Mouse (Mus musculus): ENCODE results near the gene Borcs5. TPM values are rescaled to one million over a fixed set of nuclear protein-coding genes. Genes with fewer than 3 reads are reported as not detected.

Borcs5 gene
- polyA plus RNA-seq, 1 experiment from 2014 or later: 18.1 TPM

DNA sequence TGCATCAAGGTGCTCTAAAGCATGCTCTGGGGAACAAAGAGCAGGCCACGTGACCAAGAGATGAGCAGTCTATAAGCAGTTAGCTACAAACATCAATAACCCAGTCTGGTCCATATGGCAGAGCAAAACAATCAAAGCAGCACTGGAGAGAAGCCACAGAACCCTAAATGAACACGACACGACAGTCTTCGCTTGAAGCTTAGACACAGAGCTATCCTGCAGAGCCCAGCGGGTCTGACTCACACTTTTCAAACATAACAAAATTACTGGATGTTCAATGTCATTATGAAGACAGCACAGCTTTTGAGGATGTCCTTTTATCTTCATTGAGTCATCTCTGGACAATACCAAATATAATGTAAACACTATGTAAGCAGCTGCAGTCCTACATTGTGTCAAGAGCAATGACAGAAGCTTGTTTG, 94.5 kb downstream of the Borcs5 start:
- Histone ChIP-seq H3K9ac (ENCODE audit: low read length) (no peak overlapping the region), H3K4me2 (ENCODE audit: low read depth, severe bottlenecking) (no peak overlapping the region), H3K27ac (replicated peaks; ENCODE audit: low read depth, low read length) (no peak overlapping the region), H3K4me1 (ENCODE audit: control insufficient read depth, insufficient read depth, low read length) (no peaks in the 10 kb centered on the region), H3K9me3 (ENCODE audit: control insufficient read depth, low read length) (no peaks in the 10 kb centered on the region), H3K4me3 (ENCODE audit: low read depth, low read length) (no peak overlapping the region), H3K27me3 (ENCODE audit: control insufficient read depth, insufficient read depth, low read length) (no peaks in the 10 kb centered on the region), H3K36me3 (ENCODE audit: control insufficient read depth, insufficient read depth, low read length) (peaks cover 2% of the 10 kb centered on the region; the same call in 1 of the 2 replicates)
- 91% methylated on average over 5 of the region's 5 CpGs for WGBS
- ATAC-seq (ENCODE audit: insufficient number of reproducible peaks, low FRiP score, low TSS enrichment, low read depth) (no peak), DNase-seq (ENCODE audit: low spot score) (no peak)

- DNase-seq (ENCODE audit: low spot score) (no peak), ATAC-seq (ENCODE audit: insufficient number of reproducible peaks, low FRiP score, low TSS enrichment, low read depth) (no peak)
- Histone ChIP-seq H3K4me3 (ENCODE audit: low read depth, low read length) (no peak overlapping the region), H3K27ac (replicated peaks; ENCODE audit: low read depth, low read length) (no peak overlapping the region), H3K36me3 (ENCODE audit: control insufficient read depth, insufficient read depth, low read length) (peaks cover 3% of the 10 kb centered on the region; the same call in 1 of the 2 replicates), H3K4me1 (ENCODE audit: control insufficient read depth, insufficient read depth, low read length) (no peaks in the 10 kb centered on the region), H3K9ac (ENCODE audit: low read length) (no peak overlapping the region), H3K4me2 (ENCODE audit: low read depth, severe bottlenecking) (no peak overlapping the region), H3K27me3 (ENCODE audit: control insufficient read depth, insufficient read depth, low read length) (no peaks in the 10 kb centered on the region), H3K9me3 (ENCODE audit: control insufficient read depth, low read length) (no peaks in the 10 kb centered on the region)
- 91% methylated on average over 3 of the region's 3 CpGs for WGBS
Measured at GRCm38 (mm10) chr6:134736853-134737252, 97.5 kb downstream of the Borcs5 start.

- Histone ChIP-seq H3K4me2 (ENCODE audit: low read depth, severe bottlenecking) (no peak overlapping the region), H3K36me3 (ENCODE audit: control insufficient read depth, insufficient read depth, low read length) (peaks cover 3% of the 10 kb centered on the region; the same call in 1 of the 2 replicates), H3K9me3 (ENCODE audit: control insufficient read depth, low read length) (no peaks in the 10 kb centered on the region), H3K4me3 (ENCODE audit: low read depth, low read length) (no peak overlapping the region), H3K27me3 (ENCODE audit: control insufficient read depth, insufficient read depth, low read length) (no peaks in the 10 kb centered on the region), H3K27ac (replicated peaks; ENCODE audit: low read depth, low read length) (no peak overlapping the region), H3K4me1 (ENCODE audit: control insufficient read depth, insufficient read depth, low read length) (no peaks in the 10 kb centered on the region), H3K9ac (ENCODE audit: low read length) (no peak overlapping the region)
- DNase-seq (ENCODE audit: low spot score): no peak
- ATAC-seq (ENCODE audit: insufficient number of reproducible peaks, low FRiP score, low TSS enrichment, low read depth): no peak
Measured at GRCm38 (mm10) chr6:134743568-134743967, 104.3 kb downstream of the Borcs5 start.

- Histone ChIP-seq H3K36me3 (ENCODE audit: control insufficient read depth, insufficient read depth, low read length) (no peaks in the 10 kb centered on the region), H3K9ac (ENCODE audit: low read length) (no peak overlapping the region), H3K27ac (replicated peaks; ENCODE audit: low read depth, low read length) (no peak overlapping the region), H3K27me3 (ENCODE audit: control insufficient read depth, insufficient read depth, low read length) (no peaks in the 10 kb centered on the region), H3K4me3 (ENCODE audit: low read depth, low read length) (no peak overlapping the region), H3K4me1 (ENCODE audit: control insufficient read depth, insufficient read depth, low read length) (no peaks in the 10 kb centered on the region), H3K4me2 (ENCODE audit: low read depth, severe bottlenecking) (no peak overlapping the region), H3K9me3 (ENCODE audit: control insufficient read depth, low read length) (no peaks in the 10 kb centered on the region)
- DNase-seq (ENCODE audit: low spot score): no peak
- ATAC-seq (ENCODE audit: insufficient number of reproducible peaks, low FRiP score, low TSS enrichment, low read depth): no peak
- WGBS: 95% methylated on average over 7 of the region's 7 CpGs
Measured at GRCm38 (mm10) chr6:134745876-134746275, 106.6 kb downstream of the Borcs5 start.

- no peaks in the 10 kb centered on the region for H3K36me3 ChIP-seq (ENCODE audit: control insufficient read depth, insufficient read depth, low read length)
- ATAC-seq (ENCODE audit: insufficient number of reproducible peaks, low FRiP score, low TSS enrichment, low read depth) (no peak), DNase-seq (ENCODE audit: low spot score) (no peak)
- H3K4me2 ChIP-seq (ENCODE audit: low read depth, severe bottlenecking): no peak overlapping the region
- no peak overlapping the region for H3K9ac ChIP-seq (ENCODE audit: low read length)
- no peaks in the 10 kb centered on the region for H3K27me3 ChIP-seq (ENCODE audit: control insufficient read depth, insufficient read depth, low read length)
- no peak overlapping the region for H3K4me3 ChIP-seq (ENCODE audit: low read depth, low read length)
- no peaks in the 10 kb centered on the region for H3K4me1 ChIP-seq (ENCODE audit: control insufficient read depth, insufficient read depth, low read length)
- H3K27ac ChIP-seq (replicated peaks; ENCODE audit: low read depth, low read length): no peak overlapping the region
- H3K9me3 ChIP-seq (ENCODE audit: control insufficient read depth, low read length): no peaks in the 10 kb centered on the region
- WGBS: 94% methylated on average over 3 of the region's 3 CpGs
Measured at GRCm38 (mm10) chr6:134748126-134748525, 108.8 kb downstream of the Borcs5 start.

DNA sequence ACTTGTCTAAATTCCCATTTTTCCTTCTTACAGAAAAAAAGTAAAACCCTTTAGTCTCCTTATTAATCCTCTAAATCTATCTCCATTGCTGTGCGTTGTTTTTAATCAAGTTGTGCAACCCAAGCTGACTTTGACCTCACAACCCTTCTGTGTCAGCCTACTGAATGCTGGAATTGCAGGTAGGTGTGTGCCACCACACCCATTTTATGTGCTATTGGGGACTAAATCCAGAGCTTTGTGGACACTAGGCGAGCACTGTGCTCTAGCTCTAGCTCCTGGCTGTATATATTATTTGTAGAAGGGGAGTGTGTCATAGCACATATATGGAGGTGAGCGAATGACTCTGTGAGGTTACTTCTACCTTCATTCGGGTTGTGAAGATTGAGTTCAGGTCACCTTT, 111.8 kb downstream of the Borcs5 start:
- no peak overlapping the region for H3K9ac ChIP-seq (ENCODE audit: low read length)
- no peak overlapping the region for H3K4me2 ChIP-seq (ENCODE audit: low read depth, severe bottlenecking)
- H3K9me3 ChIP-seq (ENCODE audit: control insufficient read depth, low read length): no peaks in the 10 kb centered on the region
- 92% methylated on average over 4 of the region's 4 CpGs for WGBS
- no peaks in the 10 kb centered on the region for H3K27me3 ChIP-seq (ENCODE audit: control insufficient read depth, insufficient read depth, low read length)
- no peak overlapping the region for H3K4me3 ChIP-seq (ENCODE audit: low read depth, low read length)
- H3K4me1 ChIP-seq (ENCODE audit: control insufficient read depth, insufficient read depth, low read length): no peaks in the 10 kb centered on the region
- no peak for ATAC-seq (ENCODE audit: insufficient number of reproducible peaks, low FRiP score, low TSS enrichment, low read depth)
- DNase-seq (ENCODE audit: low spot score): no peak
- H3K36me3 ChIP-seq (ENCODE audit: control insufficient read depth, insufficient read depth, low read length): no peaks in the 10 kb centered on the region
- no peak overlapping the region for H3K27ac ChIP-seq (replicated peaks; ENCODE audit: low read depth, low read length)

DNA sequence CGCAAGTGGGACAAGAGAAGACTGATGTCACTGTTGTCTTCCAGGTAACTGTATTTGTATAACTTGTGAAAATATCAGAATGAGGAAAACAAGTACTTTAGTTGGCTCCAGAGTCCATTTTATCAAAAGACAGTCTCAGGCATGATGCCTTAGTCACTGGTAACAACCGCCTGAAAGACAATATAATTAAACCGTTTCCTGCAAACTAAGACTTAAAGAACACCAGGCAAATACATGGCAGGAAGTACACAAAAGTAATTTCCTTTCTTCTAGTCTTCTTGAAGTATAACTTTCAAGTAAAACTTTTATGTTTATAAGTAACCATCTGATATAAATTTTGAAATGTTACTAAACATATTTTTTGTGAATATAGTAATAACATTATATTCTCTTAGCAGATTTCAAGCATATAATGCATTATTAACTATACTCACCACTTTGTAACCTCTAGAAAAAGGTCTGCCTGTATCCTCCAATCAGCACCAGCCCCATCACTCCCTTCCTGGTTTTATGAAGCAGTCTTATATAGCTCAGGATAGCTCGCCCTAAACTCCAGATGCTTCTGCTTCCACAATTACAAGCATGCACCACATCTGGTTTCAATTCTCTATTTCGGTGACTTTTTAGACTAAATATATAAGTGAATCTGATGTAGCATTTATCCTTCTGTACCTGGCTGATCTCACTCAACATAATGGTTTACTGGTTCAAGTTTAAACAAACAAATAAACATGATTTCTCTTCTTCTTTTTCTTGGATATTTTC, 112.8 kb downstream of the Borcs5 start:
- Histone ChIP-seq H3K27ac (replicated peaks; ENCODE audit: low read depth, low read length) (no peak overlapping the region), H3K27me3 (ENCODE audit: control insufficient read depth, insufficient read depth, low read length) (no peaks in the 10 kb centered on the region), H3K9ac (ENCODE audit: low read length) (no peak overlapping the region), H3K9me3 (ENCODE audit: control insufficient read depth, low read length) (no peaks in the 10 kb centered on the region), H3K36me3 (ENCODE audit: control insufficient read depth, insufficient read depth, low read length) (no peaks in the 10 kb centered on the region), H3K4me3 (ENCODE audit: low read depth, low read length) (no peak overlapping the region), H3K4me2 (ENCODE audit: low read depth, severe bottlenecking) (no peak overlapping the region), H3K4me1 (ENCODE audit: control insufficient read depth, insufficient read depth, low read length) (no peaks in the 10 kb centered on the region)
- DNase-seq (ENCODE audit: low spot score) (no peak), ATAC-seq (ENCODE audit: insufficient number of reproducible peaks, low FRiP score, low TSS enrichment, low read depth) (peak; percentile 81)
- 52% methylated on average over 5 of the region's 5 CpGs for WGBS

DNA sequence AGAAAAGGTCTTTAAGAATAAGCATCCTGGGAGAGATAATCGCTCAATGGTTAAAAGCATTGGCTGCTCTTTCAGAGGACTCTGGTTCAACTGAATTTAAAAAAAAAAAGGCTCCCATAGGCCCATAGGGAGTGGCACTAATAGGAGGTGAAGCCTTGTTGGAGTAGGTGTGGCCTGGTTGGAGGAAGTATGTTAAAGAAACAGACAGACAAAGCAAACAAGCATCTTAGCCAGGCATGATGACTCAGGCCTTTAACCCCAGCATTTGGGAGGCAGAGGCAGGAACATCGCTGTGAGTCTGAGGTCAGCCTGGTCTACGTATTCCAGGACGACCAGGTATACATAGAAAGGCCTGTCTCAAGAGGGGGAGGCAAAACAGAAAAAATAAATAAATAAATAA, 114.1 kb downstream of the Borcs5 start:
- H3K4me2 ChIP-seq (ENCODE audit: low read depth, severe bottlenecking): no peak overlapping the region
- H3K36me3 ChIP-seq (ENCODE audit: control insufficient read depth, insufficient read depth, low read length): no peaks in the 10 kb centered on the region
- DNase-seq (ENCODE audit: low spot score) (no peak), ATAC-seq (ENCODE audit: insufficient number of reproducible peaks, low FRiP score, low TSS enrichment, low read depth) (no peak)
- no peak overlapping the region for H3K4me3 ChIP-seq (ENCODE audit: low read depth, low read length)
- no peaks in the 10 kb centered on the region for H3K9me3 ChIP-seq (ENCODE audit: control insufficient read depth, low read length)
- H3K27me3 ChIP-seq (ENCODE audit: control insufficient read depth, insufficient read depth, low read length): no peaks in the 10 kb centered on the region
- 91% methylated on average over 4 of the region's 4 CpGs for WGBS
- H3K9ac ChIP-seq (ENCODE audit: low read length): no peak overlapping the region
- H3K27ac ChIP-seq (replicated peaks; ENCODE audit: low read depth, low read length): no peak overlapping the region
- no peaks in the 10 kb centered on the region for H3K4me1 ChIP-seq (ENCODE audit: control insufficient read depth, insufficient read depth, low read length)

DNA sequence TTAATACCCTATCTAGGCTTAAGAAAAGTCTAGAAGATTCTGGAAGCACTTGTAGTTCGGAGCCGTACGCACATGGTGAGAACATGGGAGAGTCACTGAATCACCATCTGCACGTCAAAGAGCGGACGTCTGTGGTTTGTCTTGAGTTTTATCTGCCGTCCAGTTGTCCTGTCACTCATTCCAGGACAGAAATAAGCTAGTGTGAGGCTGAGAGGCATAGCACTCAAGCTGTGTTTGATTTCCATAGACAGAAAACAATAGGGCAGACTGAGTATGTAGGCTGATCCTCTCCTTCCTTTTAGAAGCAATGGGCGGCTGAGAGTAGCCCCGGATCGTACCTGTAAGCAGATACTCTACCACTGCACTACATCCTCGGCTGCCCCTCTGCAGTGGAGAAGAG, 114.5 kb downstream of the Borcs5 start:
- H3K4me3 ChIP-seq (ENCODE audit: low read depth, low read length): no peak overlapping the region

More for the DNA sequence above, 114.5 kb downstream of the Borcs5 start:
- Histone ChIP-seq H3K4me2 (ENCODE audit: low read depth, severe bottlenecking) (no peak overlapping the region), H3K27me3 (ENCODE audit: control insufficient read depth, insufficient read depth, low read length) (no peaks in the 10 kb centered on the region), H3K27ac (replicated peaks; ENCODE audit: low read depth, low read length) (no peak overlapping the region), H3K9me3 (ENCODE audit: control insufficient read depth, low read length) (no peaks in the 10 kb centered on the region), H3K9ac (ENCODE audit: low read length) (no peak overlapping the region), H3K36me3 (ENCODE audit: control insufficient read depth, insufficient read depth, low read length) (no peaks in the 10 kb centered on the region), H3K4me1 (ENCODE audit: control insufficient read depth, insufficient read depth, low read length) (no peaks in the 10 kb centered on the region)
- DNase-seq (ENCODE audit: low spot score): no peak
- no peak for ATAC-seq (ENCODE audit: insufficient number of reproducible peaks, low FRiP score, low TSS enrichment, low read depth)
- WGBS: 93% methylated on average over 11 of the region's 11 CpGs

Data from limb, embryonic 11.5 days (tissue).